Mouse (Mus musculus): Measurements from ENCODE around the gene Kcnrg.

The Kcnrg gene

DNA sequence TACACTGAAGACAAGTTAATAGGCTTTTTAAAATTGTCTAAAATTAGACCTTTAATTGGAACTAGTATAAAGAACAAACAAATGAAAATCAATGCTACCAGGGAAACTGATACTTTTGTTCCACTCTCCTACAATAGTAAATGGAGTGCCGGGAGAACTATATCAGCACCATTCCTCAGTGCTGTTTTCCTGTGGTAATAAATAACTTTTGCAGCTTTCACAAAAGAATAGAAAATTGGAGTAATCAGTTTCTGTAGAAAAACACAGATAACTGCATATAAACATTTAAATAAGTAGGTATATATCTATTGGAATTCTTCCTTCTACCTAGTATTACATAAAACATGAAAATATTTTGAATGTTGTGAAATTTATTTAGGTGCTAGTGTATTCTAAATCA is 38.3 kb downstream of the Kcnrg start:
- DNase-seq (ENCODE audit: low read depth, low spot score): no peak

DNA sequence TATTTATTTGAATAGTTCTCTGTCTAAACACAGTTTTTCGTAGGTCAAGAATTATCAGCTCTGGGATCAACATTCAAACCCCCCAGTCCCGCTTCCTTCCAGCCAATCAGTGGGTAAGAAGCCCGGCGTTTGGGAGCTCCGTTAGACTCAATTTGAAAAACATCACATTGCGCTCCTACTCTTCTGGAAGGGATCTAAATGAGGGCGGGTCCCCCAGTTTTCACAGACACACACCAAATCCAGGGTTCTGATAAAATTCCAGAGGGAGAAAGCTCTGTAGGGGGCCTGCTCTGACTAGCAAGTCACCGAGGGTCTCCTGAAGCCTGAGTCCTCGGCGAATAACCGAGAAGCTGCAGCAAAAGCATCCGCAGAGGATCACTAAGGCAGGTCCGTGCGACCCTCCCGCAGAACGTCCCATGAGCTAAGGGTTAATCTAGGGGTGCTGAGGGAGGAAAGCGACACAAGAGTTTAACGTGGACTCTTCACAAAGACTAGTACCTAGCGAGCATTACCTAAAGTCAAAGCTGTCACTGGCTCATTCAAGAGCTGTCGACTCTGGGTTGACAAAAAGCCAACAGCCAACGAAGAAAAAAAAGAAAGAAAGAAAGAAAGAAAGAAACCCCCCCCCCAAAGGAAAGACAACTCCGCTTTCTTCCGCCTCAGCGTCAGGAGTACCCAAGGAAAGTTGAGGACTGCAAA is 40.1 kb downstream of the Kcnrg start:
- peak; percentile 77 for DNase-seq (ENCODE audit: low read depth, low spot score)

DNA sequence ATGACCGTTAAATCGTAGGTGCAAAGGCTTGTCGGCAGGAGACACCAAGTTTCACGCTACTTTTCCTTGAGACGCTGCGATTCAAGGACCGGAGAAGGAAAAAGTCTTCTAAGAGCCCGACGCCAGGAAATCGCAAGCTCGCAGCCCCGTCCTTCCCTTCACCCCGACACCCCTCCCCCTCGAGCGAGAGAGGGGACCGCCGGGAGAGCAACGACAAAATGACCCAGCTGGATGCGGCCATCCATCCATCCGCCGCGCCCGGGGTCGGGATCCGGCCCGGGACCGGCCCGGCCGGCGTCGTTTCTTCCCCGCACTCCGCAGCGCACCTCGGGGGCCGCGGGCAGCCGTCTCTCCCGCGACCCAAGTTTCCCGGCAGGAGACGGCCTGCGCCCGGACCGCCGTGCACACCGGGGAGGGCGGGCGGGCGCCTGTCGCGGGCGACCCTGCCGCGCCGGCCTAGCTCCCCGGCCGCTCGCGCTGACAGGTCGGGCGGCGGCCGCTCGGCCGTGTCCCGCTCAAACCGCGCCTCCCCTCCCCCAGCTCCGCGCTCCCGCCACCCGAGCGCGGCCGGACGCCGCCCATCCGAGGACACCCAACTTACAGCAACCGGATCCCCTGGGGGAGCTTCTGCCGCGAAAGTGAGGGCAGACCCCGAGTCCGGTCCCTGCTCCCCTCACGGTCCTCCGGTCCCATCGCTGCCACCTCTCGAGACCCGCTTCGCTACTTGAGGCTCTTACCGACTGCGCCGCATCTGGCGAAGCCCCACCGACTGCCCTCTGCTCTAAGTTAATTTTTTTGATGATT is 40.8 kb downstream of the Kcnrg start:
- DNase-seq (ENCODE audit: low read depth, low spot score): peak; percentile 65

DNA sequence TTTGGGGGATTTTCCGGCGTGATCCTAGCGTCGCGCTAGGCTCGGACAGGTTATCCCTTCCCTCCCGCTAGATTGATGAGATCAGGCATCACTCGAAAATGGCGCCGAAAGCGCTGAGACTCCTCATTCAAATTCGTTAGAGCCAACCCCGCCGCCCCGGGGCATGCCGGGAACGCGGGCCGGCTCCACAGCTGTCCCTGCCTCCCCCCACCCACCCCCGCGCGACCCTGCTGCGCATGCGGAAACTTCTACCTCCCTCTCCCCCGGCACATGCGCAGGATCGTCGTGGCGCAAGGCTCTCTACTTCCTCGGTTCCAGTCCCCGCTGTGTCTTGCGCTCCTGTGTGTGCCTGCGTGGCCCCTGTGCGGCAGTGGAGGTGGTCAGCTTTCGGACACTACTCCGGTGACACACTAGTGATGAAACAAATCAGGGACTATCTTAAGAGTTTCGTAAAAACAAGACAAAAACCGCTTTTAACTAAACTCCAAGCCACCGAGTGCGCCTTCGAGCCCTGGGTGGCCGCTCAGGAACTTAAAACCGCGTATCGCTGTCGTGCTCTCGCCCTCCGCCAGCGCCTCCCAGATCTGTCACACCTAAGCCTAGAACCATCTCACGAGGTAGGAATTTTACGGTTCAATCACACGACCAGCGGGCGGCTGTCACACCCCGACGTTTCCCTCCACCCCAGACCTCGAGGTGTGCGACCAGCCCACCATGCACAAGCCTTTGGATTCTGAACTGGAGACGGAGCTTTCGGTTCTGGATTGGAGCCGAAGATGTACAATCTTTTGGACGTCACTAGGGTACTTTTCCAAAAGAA is 41.6 kb downstream of the Kcnrg start:
- peak; percentile 97 for DNase-seq (ENCODE audit: low read depth, low spot score)

DNA sequence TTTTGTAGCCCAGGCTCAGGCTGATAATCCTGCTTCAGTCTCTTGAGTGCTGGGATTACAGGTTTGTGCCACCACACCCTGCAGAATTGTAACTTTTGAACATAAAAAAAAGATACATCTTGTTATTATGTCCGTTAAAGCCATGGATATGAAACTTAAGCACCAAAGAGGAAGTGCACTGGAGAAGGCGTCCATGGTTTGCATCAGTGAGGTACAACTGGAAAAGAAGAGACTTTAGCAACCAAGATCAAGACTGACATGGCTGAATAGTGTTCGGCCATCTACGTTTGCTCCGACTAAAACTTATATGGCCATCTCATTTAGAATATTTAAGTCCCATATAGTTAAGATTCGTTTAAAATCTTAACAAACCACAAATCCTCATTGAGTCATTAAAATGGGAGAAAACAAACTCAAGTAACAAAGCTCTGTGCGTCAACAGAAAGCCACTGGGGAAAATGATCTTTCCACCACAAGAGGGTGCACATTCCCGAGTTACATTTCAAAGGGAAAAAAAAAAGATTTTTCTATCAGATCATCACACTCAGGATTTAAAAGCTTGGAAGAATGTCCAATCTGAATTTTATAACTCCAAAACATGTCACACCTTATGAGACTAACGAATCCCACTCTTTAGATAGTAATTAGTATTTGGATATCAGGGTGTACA is 43.2 kb downstream of the Kcnrg start:
- peak; percentile 49 for DNase-seq (ENCODE audit: low read depth, low spot score)

DNA sequence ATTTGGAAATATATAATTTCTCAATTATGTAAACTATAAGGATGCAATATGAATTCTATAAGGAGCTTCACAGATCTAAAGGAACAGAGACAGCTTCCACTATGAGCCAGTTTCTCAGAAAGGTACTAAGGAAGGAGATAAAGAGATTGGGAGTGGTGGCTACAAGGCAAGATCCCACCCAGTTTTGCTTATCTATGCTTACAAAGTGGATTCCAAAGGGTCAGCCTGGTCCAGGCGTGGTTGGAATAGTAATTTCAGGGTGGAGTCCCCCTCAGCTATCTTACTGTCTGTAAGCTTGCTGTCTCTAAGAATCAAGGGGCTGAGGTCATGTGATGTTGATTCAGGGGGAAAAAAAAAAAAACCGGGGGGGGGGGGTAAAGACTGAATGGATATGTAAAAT is 49.2 kb downstream of the Kcnrg start:
- DNase-seq (ENCODE audit: low read depth, low spot score): peak; percentile 22

DNA sequence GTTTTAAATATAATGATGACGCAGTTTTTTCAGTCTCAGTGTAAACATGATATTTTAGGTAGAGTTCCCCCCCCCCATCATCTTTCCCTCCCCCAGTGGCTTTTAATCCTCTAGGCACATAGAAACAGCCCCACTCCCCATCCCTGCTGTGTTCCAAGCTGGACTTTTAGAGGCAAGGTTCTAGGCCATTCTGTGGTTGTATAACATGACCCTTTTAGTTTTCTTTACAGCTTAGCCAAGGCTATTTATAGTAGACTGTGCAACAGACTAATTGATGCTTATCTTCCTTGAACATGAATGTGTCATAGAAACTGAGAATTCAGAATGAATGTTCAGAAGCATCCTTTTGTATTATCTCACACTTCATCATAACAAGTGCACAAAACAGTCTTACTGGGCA is 54.2 kb downstream of the Kcnrg start:
- DNase-seq (ENCODE audit: low read depth, low spot score): no peak

DNA sequence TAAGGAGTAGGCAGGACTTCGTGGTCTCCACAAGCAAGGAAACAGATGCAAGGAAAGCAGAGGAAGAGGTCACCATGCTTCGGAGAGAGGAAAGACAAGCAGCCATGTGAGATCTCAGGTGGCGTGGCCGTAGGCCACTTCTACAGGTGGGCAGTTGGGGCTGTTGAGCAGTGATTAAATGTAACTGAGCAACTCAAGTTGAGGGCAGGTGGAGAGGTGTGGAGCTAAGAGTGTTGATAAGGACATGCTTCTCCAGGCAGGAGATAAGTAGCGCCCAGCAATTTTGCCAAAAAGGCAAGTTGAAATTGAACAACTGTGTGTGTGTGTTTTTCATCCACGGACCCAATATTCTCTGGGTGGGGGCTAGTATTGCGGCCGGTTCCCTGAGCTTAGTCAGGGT is 55.0 kb downstream of the Kcnrg start:
- DNase-seq (ENCODE audit: low read depth, low spot score): no peak

Data from R1 (cell line).